Mouse (Mus musculus): ENCODE data around the gene Rab1b.

DNA sequence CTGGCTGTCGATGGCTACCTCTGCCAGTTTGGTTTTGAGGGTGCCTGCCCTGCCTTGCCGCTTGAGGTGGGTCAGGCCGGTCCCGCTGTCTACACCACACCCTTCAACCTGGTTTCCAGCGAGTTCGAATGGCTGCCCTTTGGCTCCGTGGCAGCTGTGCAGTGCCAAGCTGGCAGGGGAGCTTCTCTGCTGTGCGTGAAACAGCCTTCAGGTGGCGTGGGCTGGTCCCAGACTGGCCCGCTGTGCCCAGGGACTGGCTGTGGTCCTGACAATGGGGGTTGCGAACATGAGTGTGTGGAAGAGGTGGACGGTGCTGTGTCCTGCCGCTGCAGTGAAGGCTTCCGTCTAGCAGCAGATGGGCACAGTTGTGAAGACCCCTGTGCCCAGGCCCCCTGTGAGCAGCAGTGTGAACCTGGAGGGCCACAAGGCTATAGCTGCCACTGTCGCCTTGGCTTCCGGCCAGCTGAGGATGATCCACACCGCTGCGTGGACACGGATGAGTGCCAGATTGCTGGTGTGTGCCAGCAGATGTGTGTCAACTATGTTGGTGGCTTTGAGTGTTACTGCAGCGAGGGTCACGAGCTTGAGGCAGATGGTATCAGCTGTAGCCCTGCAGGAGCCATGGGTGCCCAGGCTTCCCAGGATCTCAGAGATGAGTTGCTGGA is 38.2 kb downstream of the Rab1b start:
- TF ChIP-seq CTCF (IDR thresholded peaks at IDR 0.05; ENCODE audit: low read depth, low read length) (no peak), GATA1 (IDR thresholded peaks at IDR 0.05; ENCODE audit: borderline replicate concordance, low read length) (no peak), TAL1 (conservative IDR thresholded peaks at IDR 0.05; ENCODE audit: low read depth, low read length) (no peak), POLR2AphosphoS5 (IDR thresholded peaks at IDR 0.05; ENCODE audit: insufficient replicate concordance, low read depth, low read length) (no peak), GATA2 (IDR thresholded peaks at IDR 0.05; ENCODE audit: borderline replicate concordance, low read depth, low read length) (no peak)

Measured in G1E (cell line).